Mouse (Mus musculus) heart, adult 2 months (tissue): Measurements from ENCODE around the gene Stac2.

Experiments used
- CTCF ChIP-seq: fragments of 200-600 bp; IDR thresholded peaks from 2 replicates; pipeline ENCODE4 v1.8.1; 2022; ENCODE audit warnings: antibody characterized with exemption, mild to moderate bottlenecking, moderate library complexity
- EP300 ChIP-seq: fragments of 200-500 bp; IDR thresholded peaks from 2 replicates; pipeline ENCODE4 v1.6.1; 2011; ENCODE audit warnings: low read depth, low read length, control low read depth; ENCODE audit not compliant: insufficient read depth
- POLR2A ChIP-seq: fragments of 200-500 bp; IDR thresholded peaks from 2 replicates; pipeline ENCODE4 v1.6.1; 2011; ENCODE audit warnings: mild to moderate bottlenecking, low read depth, low read length, control low read depth; ENCODE audit not compliant: insufficient read depth

GRCm38 (mm10) chr11:98000378-98001140 is 52.7 kb downstream of the Stac2 start:
- TF ChIP-seq POLR2A: no peak
- no peak for TF ChIP-seq CTCF
- no peak for TF ChIP-seq EP300
